Mouse (Mus musculus) thymus, postnatal 25 days (tissue): ENCODE data around the gene Ang.

Source experiments
- DNase-seq: peaks from one replicate; pipeline ENCODE4 v3.0.0; 2022

Ang gene

DNA sequence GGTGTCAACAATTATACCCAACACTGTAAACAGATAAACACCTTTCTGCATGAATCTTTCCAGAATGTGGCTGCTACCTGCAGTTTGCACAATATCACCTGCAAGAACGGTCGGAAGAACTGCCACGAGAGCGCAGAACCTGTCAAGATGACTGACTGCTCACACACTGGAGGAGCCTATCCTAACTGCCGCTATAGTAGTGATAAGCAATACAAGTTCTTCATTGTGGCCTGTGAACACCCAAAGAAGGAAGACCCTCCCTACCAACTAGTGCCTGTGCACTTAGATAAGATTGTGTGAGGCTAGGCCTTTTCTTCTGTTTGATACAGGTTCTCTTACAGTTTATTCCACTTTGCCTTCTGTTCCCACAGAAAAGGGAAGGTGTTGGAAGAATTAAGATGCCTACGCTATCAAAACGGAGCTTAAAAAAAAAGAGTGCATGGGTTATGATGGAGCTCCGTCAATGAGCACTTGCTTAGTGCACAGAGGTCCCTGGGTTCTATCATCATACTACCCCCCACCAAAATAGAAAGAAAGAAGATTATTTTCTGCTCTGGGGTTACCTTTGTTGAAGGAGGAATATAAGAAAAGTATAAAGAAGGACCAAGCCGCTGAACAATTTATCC lies 39.5 kb downstream of the Ang start:
- DNase-seq: no peak

DNA sequence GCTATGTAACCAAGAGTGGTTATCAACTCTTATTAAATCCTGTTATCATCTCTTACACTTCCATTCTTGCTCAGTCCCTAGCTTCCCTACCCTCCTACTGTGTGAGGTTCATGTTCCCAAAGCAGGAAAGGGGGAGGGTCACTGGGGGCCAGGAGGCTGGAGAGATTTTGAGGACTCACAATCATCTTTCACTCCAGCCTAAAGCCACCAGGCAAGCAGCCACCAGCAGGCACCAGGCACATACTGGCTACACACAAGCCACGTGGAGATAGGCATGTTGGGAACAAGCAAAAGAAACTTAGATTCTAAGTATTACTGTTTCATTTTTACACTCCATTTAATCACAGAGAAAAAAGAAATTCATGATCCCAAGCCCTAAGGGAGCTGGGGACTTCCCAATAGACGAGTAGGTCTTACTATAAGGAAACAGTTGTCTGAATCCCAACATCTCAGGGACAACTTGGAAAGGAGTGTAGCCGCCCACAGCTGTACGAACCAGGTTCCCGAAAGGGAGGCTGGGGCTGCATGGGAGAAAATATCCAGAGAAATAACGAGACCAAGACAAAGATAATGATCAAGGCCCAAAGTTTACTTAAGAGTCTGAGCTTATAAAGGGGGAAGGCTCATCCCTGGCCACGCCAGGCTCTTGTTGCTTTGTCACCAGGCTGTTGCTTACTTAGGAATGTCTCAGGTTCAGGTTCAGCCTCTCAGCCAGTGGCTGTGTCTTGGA lies 40.3 kb downstream of the Ang start:
- DNase-seq: no peak

DNA sequence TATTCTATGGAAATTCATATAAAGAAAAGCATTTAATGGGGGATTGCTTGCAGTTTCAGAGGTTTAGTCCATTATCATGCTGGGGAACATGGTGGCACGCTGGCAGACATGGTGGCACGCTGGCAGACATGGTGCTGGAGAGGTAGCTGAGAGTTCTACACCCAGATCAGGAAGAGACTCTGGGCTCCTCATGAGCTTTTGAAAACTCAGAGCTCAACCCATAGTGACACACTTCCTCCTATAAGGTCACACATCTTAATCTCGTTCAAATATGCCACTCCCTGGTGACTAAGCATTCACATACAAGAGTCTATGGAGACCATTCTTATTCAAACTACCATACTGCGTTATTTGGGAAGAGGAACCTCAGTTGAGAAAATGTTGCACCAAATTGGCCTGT lies 41.4 kb downstream of the Ang start:
- no peak for DNase-seq

DNA sequence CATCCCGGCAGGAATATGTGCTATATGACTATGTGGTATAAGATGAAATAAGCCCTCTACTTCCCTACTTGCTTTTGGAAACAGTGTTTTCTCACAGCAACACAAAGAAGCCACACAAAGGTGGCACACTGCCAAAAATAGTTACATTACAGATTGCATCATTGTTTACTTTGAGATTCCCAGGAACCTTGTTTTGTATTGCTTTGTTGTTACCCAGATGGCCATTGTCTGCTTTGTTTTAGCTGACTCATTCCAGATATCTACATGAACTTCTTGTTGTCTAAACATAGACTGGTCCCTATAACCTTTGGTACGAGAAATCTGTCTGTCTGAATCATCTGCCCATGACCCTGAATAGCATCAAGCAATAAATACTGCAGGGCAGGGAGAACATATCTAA lies 49.4 kb downstream of the Ang start:
- no peak for DNase-seq

DNA sequence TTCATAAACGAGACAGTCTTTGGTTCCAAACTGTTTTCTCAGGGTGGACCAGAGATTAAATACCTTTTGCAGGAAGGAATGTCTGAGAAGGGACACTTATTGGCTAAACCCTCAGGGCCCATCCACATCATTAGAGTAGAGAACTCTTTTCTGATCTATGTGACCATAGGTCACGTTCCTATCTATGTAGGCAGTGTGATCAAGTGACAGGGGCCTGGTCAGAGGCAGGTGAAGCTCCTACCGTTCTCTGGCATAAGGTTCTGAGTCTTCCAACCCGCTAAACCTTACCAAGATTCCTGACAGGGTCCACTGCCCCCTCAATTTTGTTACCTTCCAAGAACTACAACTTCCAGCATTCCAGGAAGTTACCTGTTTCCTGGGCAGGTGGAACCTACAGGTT lies 51.2 kb downstream of the Ang start:
- no peak for DNase-seq

DNA sequence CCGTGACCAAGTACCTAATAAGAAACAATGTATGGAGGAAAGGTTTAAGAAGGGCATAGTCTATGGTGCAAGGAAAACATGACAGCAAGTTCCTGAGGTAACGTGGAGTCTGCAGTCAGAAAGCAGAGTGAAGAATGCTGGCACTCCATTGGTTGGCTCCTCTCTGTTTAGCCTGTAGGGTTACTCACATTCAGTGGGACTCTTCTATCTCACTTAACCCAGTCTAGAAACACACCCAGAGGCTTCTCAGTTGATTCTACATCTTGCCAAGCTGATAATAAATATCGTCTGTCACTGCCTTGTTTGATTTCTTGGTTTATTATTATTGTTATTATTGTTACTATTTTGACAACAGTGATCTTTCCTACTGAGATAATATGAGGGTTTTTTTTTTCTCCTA lies 51.6 kb downstream of the Ang start:
- no peak for DNase-seq

DNA sequence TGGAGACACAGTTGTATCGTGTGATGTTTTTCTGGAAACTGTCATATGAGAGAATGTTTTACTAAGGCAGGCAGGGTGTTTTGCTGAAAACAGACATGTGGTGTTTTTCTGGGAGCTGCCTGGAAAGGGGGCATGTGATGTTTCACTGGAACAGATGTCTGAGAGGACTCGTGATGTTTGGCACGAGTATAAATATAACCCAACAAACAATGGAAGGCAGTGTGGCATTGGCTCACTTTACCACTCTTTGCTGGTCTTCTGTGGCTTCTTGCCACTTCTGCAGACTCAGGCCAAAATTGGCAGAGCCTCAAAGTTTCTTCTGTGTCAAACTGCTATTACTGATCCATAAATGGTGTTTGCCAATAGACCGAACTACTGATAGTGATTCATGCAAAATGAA lies 52.3 kb downstream of the Ang start:
- DNase-seq: no peak

DNA sequence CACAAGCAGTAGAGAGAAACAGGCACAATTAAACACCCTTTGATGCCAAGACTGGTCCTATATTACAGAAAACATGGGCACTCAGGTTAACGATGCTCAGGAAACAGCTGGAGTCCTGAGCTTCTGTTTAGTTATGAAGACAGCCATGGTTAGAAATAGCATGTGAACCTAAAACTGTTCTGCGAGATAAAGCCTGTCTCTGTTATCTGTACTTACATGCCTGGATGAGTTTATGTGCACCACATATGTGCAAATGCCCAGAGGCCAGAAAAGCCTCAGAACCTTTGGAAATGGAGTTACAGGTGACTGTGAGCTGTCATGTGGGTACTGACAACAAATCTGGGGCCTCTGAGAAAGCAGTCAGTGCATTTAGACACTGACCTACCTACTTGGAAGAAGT lies 53.0 kb downstream of the Ang start:
- no peak for DNase-seq

DNA sequence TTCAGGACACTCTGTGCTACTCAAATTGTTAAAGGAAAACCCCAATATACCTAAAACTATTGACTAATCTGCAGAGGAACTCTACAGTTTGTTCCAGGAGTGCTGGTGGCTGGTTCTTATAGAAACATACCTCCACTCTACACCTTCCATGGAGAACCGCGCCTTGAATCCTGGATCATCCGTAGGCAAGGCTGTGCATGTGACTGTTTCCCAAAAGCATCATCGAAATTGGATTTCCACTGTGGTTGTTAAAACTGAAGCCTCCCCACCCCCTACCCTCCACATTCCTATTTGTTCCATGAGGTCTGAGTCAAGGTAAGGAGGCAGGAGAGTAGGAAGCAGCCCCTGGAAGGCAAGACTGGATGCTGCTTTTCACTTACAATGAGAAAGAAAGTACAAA lies 53.5 kb downstream of the Ang start:
- no peak for DNase-seq

DNA sequence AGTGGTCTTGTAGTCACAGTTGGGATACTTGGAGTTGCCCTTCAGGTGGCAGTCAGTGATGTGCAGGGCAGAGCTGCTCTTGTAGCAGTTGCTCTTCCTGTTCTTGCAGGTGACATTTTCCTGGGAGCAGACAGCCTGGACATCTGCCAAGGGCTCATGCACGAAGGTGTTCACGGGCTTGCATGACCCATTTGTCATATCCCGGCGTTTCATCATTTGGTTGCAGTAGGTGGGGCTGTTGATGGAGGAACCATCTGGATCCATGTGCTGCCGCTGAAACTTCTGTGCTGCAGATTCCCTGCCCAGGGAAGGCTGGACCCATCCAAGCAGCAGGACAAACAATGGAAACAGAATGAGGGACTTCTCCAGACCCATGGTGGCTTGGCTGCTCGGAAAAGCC lies 54.6 kb downstream of the Ang start:
- DNase-seq: no peak

DNA sequence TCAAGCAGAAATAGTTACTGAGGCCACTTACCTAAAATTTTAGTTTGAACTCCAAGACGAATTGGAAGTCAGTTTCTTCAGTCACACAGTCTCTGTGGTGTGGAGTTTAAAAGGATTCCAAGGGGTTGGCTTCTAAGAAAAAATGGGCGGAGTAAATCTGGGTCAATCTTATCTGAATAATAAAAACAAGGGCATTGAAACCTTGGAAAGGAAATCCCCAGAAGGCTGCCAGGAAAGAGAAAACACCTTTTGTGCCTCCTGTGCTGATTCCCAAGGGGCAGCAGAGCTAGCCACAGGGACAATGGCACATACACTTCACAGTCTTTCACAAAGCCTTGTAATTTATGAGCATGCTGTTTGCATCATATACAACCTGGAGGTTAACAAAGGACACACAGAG lies 55.7 kb downstream of the Ang start, which contains the start of gene Rnase1:
Gene Rnase1 (minus strand): TSS at position 101 of the 400 bp plus-strand sequence.
- no peak for DNase-seq

DNA sequence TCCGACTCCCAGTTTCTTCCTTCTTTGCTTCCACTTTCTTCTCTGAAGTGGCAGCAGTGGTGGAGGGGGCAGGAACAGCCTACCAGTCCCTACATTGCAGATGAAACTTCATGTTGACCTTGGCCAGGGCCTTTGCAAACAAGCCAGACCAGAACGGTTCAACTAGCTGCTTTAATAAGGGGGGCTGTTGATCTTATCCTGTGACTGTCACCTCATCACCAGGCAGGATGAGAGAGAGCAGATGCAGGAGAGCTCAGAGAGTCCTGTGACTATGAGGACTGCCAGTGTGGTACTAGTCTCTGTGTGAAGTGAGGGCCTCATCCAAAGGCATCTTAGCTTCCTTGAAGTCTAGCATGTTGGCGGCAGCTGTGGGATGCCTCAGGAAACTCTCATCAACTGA lies 57.1 kb downstream of the Ang start:
- no peak for DNase-seq

DNA sequence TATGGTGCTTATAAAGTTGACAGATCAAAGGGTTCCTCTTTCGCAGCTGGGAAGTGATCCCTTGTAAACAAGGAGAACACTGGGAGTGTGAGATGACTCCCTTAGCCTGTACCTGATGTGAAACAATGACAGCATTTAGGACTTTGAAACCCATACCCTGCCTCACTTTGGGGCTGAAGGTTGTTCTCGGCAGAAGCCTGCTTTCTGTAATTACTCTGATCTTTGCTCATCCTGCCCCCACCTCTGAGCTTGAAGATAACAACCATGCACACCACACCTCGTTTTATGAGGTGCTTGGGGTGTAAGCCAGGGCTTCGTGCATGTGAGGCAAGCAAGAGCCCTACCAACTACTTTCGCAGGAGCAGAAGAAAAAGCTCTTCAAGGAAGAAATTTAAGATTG lies 58.2 kb downstream of the Ang start:
- no peak for DNase-seq

DNA sequence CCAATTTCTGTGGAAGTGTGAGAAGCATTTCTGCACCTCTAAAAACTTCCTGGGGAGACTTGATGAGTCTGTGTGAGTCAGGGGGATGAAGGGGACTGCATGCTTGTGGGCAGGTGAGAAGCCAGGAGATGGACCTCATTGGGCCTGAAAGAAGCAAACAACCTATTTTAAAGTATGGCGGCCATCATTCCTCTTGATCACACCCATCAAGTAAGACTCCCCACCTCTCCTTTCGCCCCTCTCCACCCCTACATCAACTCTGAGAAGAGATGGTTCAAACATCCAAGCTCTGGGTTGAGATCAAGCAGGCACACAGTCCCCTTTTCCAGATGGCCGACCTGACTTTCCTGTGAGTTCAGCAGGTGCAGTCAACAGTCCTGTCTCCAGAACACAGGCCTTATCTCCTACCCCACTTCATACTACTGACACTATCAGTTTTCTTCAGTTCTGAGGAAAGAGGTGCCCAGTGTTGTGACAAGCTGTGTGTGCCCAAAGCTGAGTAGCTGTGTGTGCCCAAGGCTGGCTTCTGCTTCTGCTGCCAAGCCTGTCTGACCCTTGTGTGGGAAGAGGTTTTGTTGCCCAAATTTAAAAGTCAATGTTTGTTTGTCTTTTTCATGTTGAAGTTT lies 59.4 kb downstream of the Ang start:
- no peak for DNase-seq
